Mouse (Mus musculus) spleen, adult 2 months (tissue): ENCODE measurements around the gene Mtch1.

Experiments
- CTCF ChIP-seq: fragments of 200-500 bp; IDR thresholded peaks from 2 replicates; pipeline ENCODE4 v1.5.1; 2011; ENCODE audit warnings: mild to moderate bottlenecking, inconsistent platforms; ENCODE audit not compliant: insufficient read depth, insufficient read length, insufficient replicate concordance; ENCODE audit errors: extremely low read depth
- POLR2A ChIP-seq: fragments of 200-500 bp; IDR thresholded peaks from 2 replicates; pipeline ENCODE4 v1.6.1; 2011; ENCODE audit warnings: low read depth, low read length, inconsistent platforms

- no peak for TF ChIP-seq CTCF
- no peak for TF ChIP-seq POLR2A
These were observed 45.6 kb downstream of the Mtch1 start for GRCm38 (mm10) chr17:29302149-29302548.
